Mouse (Mus musculus) kidney, adult 2 months (tissue): ENCODE measurements around the gene Foxred2. TPM values are rescaled to one million over a fixed set of nuclear protein-coding genes. Genes with fewer than 3 reads are reported as not detected.

Experiments used
- DNase-seq: peaks from one replicate; pipeline ENCODE4 v3.0.0; 2021
- H3K27ac ChIP-seq: fragments of 200-500 bp; 2 replicates; pipeline ENCODE4 v1.5.1; 2012; ENCODE audit warnings: low read depth, low read length, control low read depth, inconsistent platforms; ENCODE audit not compliant: insufficient read depth
- H3K27me3 ChIP-seq: fragments of 200-500 bp; replicated peaks from 2 replicates; pipeline ENCODE4 v1.6.1; 2012; ENCODE audit warnings: mild to moderate bottlenecking, moderate library complexity, low read length, inconsistent platforms; ENCODE audit not compliant: control insufficient read depth, insufficient read depth
- H3K36me3 ChIP-seq: fragments of 200-500 bp; 2 replicates; pipeline ENCODE4 v1.6.1; 2012; ENCODE audit warnings: mild to moderate bottlenecking, moderate library complexity, low read length, inconsistent platforms; ENCODE audit not compliant: control insufficient read depth, insufficient read depth
- H3K4me1 ChIP-seq: fragments of 200-500 bp; 2 replicates; pipeline ENCODE4 v1.6.1; 2011; ENCODE audit warnings: low read length; ENCODE audit not compliant: control insufficient read depth, insufficient read depth
- H3K4me3 ChIP-seq: fragments of 200-500 bp; 2 replicates; pipeline ENCODE4 v1.5.1; 2011; ENCODE audit warnings: mild to moderate bottlenecking, low read depth, low read length, control low read depth; ENCODE audit not compliant: insufficient read depth
- CTCF ChIP-seq: fragments of 200-500 bp; conservative IDR thresholded peaks from 2 replicates; pipeline ENCODE4 v1.5.1; 2011; ENCODE audit warnings: low read depth, mild to moderate bottlenecking, control low read depth, low read length, moderate library complexity, mixed read lengths; ENCODE audit not compliant: insufficient read depth, insufficient read length
- POLR2A ChIP-seq: fragments of 200-500 bp; IDR thresholded peaks from one replicate; pipeline ENCODE4 v1.6.1; 2011; ENCODE audit warnings: low read depth, low read length, control low read depth
- WGBS: fragments of 180-500 bp; shearing (Covaris S2); methylation state at CpG from one replicate; pipeline ENCODE4 v1.1.7; 2018; 5-methylcytosine and 5-hydroxymethylcytosine counted together
- polyA plus RNA-seq: library from polyadenylated mRNA; depleted of rRNA; stranded (reverse); fragments of >200 nt; gene quantifications from 2 replicates; pipeline ENCODE4 v1.2.3, GENCODE M21; 2012; rRNA removed

The Foxred2 gene
- polyA plus RNA-seq, 1 experiment: 3.8 TPM

GRCm38 (mm10) chr15:77893292-77893691 lies 63.2 kb downstream of the Foxred2 start:
- TF ChIP-seq CTCF: no peak
- TF ChIP-seq POLR2A: no peak

GRCm38 (mm10) chr15:77892420-77892819 lies 64.1 kb downstream of the Foxred2 start:
- Histone ChIP-seq H3K36me3 (no peaks in the 10 kb centered on the region), H3K4me3 (no peak overlapping the region), H3K27me3 (no peaks in the 10 kb centered on the region), H3K27ac (no peak overlapping the region), H3K4me1 (no peaks in the 10 kb centered on the region)
- WGBS: 87% methylated on average over 10 of the region's 10 CpGs
- no peak for DNase-seq
- TF ChIP-seq POLR2A (no peak), CTCF (no peak)

More at GRCm38 (mm10) chr15:77893292-77893691, 63.2 kb downstream of the Foxred2 start:
- Histone ChIP-seq H3K4me1 (no peaks in the 10 kb centered on the region), H3K27ac (no peak overlapping the region), H3K27me3 (no peaks in the 10 kb centered on the region), H3K4me3 (no peak overlapping the region), H3K36me3 (no peaks in the 10 kb centered on the region)
- no peak for DNase-seq
- WGBS: 73% methylated on average over 10 of the region's 10 CpGs

- WGBS: 75% methylated on average over 8 of the region's 8 CpGs
- H3K27ac ChIP-seq: no peak overlapping the region
These were observed 64.8 kb downstream of the Foxred2 start for GRCm38 (mm10) chr15:77891766-77892165.

More at GRCm38 (mm10) chr15:77891766-77892165, 64.8 kb downstream of the Foxred2 start:
- Histone ChIP-seq H3K4me1 (no peaks in the 10 kb centered on the region), H3K4me3 (no peak overlapping the region), H3K36me3 (no peaks in the 10 kb centered on the region), H3K27me3 (no peaks in the 10 kb centered on the region)
- no peak for TF ChIP-seq CTCF
- no peak for TF ChIP-seq POLR2A
- DNase-seq: peak; percentile 78

Other genes starting within 250 kb of the Foxred2 start
- gene Apol9b, start 227.7 kb downstream of the Foxred2 start, polyA plus RNA-seq: 2.1 and 2.8 TPM in 2 replicates
- 0.03 and 0.06 TPM in 2 replicates for gene Apol8, start 199.7 kb downstream of the Foxred2 start, polyA plus RNA-seq
- gene Myh9, start 114.5 kb downstream of the Foxred2 start, polyA plus RNA-seq: 57.7 and 64.1 TPM in 2 replicates
- gene Txn2, start 27.7 kb downstream of the Foxred2 start, polyA plus RNA-seq: 396 and 408 TPM in 2 replicates
- gene Eif3d, start 14.1 kb upstream of the Foxred2 start, polyA plus RNA-seq: 98.8 and 132 TPM in 2 replicates
- gene Cacng2, start 163.3 kb upstream of the Foxred2 start, polyA plus RNA-seq: 0.02 TPM in 1 of 2 replicates, not detected in the other
- gene Ift27, start 217.4 kb upstream of the Foxred2 start, polyA plus RNA-seq: 46.2 and 64.2 TPM in 2 replicates
- 16.8 and 53.3 TPM in 2 replicates for gene Pvalb, start 249.7 kb upstream of the Foxred2 start, polyA plus RNA-seq